Mouse (Mus musculus): ENCODE data around the gene Ism1. TPM values are rescaled to one million over a fixed set of nuclear protein-coding genes. Genes with fewer than 3 reads are reported as not detected.

Ism1 gene
- 0.88 and 1.0 TPM in 2 replicates for polyA plus RNA-seq (2015; fragmentation: Nextera tagmentation; extraction: Ambion mirVana)

DNA sequence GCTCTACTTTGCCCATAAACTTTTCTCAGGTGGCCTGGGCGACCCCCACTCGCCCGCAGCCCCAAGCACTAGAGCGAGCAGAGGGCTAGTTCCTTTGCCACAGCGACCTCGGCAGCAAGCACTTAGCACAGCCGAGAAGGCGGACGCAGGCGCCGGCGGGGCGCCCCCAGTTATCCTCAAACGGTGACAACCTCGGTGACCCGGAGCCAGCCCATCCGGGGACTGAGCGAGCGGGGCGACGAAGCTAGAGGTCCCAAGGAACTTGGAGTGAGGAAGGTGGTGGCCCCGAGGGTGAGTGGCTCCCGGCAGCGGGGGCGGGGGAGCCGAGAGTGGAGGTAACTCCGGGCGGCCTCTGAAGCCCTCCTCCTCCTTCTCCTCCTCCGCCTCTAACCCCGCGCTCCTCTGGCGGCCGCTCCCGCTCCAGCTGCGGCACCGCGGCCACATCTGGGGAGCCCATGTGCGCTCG is at the start of gene Ism1:
Ism1 (plus strand) TSS at position 370 of the 466 bp plus-strand sequence.
- under 1% methylated on average over 32 of the region's 39 CpGs for WGBS
- Histone ChIP-seq H3K9ac (replicated peaks) (peak within 1 kb of the TSS; percentile 82), H3K27ac (replicated peaks) (peak within 1 kb of the TSS; percentile 83), H3K36me3 (no peaks in the 10 kb centered on the region), H3K4me1 (peaks cover 23% of the 10 kb centered on the region), H3K4me2 (peak within 1 kb of the TSS; percentile 100), H3K9me3 (replicated peaks) (no peaks in the 10 kb centered on the region), H3K4me3 (replicated peaks) (peak within 1 kb of the TSS; percentile 70), H3K27me3 (replicated peaks) (peaks cover 15% of the 10 kb centered on the region; the same call in 1 of the 2 replicates)
- peak; percentile 81 for ATAC-seq (ENCODE audit: low FRiP score)

GRCm38 (mm10) chr2:139628731-139629130 is 49.2 kb upstream of the Ism1 start:
- WGBS = 88% methylated on average over 4 of the region's 4 CpGs
- Histone ChIP-seq H3K4me2 (no peak overlapping the region), H3K4me1 (no peaks in the 10 kb centered on the region), H3K27ac (replicated peaks) (no peak overlapping the region), H3K27me3 (replicated peaks) (no peaks in the 10 kb centered on the region), H3K9me3 (replicated peaks) (no peaks in the 10 kb centered on the region), H3K4me3 (replicated peaks) (no peak overlapping the region), H3K9ac (replicated peaks) (no peak overlapping the region), H3K36me3 (no peaks in the 10 kb centered on the region)
- ATAC-seq (ENCODE audit: low FRiP score) = no peak

DNA sequence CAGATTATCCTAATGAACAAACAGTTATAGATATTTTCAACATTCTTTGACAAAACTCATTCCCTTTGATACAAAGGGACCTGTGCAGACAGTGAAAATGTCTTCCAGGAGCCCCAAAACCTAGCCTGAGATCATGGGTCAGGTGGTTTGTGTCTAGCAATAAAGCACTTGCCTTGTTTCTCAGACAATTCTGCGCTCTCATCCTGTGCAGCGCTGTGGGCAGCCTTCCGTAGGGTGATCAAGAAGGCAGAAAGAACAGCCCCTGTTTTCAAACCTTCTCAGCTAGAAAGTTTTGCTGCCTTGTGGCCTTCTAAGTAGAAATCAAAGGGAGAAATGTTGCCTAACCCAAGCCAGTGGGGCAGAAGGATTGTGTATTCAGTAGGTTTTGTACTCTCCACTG is 48.3 kb upstream of the Ism1 start:
- Histone ChIP-seq H3K4me2 (no peak overlapping the region), H3K27me3 (replicated peaks) (no peaks in the 10 kb centered on the region), H3K27ac (replicated peaks) (no peak overlapping the region), H3K4me1 (no peaks in the 10 kb centered on the region), H3K9ac (replicated peaks) (no peak overlapping the region), H3K9me3 (replicated peaks) (no peaks in the 10 kb centered on the region), H3K36me3 (no peaks in the 10 kb centered on the region), H3K4me3 (replicated peaks) (no peak overlapping the region)
- 82% methylated on average over 3 of the region's 3 CpGs for WGBS
- ATAC-seq (ENCODE audit: low FRiP score) = no peak

DNA sequence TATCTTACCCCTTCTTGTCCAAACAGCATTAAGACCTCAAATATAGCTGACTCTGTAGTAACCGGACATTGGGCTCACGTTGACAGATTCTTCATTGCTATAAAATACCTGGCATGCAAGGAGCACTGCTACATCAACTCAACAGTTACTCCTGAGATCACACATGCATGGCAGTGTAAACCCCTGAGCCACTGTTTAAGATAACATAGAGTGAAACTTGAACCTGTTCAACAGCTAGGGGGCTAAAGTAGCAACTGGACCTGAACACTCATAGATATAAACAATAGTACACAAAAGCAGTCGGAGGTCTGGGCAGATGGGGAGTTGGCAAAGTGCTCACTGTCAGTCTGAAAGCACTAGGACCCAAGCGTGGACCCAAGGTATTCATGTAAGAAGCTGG is 43.5 kb upstream of the Ism1 start:
- no peak for ATAC-seq (ENCODE audit: low FRiP score)
- Histone ChIP-seq H3K27me3 (replicated peaks) (no peaks in the 10 kb centered on the region), H3K36me3 (no peaks in the 10 kb centered on the region), H3K9ac (replicated peaks) (no peak overlapping the region), H3K4me1 (no peaks in the 10 kb centered on the region), H3K4me2 (no peak overlapping the region), H3K9me3 (replicated peaks) (no peaks in the 10 kb centered on the region), H3K27ac (replicated peaks) (no peak overlapping the region), H3K4me3 (replicated peaks) (no peak overlapping the region)
- WGBS = 82% methylated on average over 4 of the region's 4 CpGs

GRCm38 (mm10) chr2:139637861-139638260 is 40.1 kb upstream of the Ism1 start:
- Histone ChIP-seq H3K9me3 (replicated peaks) (no peaks in the 10 kb centered on the region), H3K27me3 (replicated peaks) (no peaks in the 10 kb centered on the region), H3K27ac (replicated peaks) (no peak overlapping the region), H3K4me3 (replicated peaks) (no peak overlapping the region), H3K4me1 (no peaks in the 10 kb centered on the region), H3K36me3 (no peaks in the 10 kb centered on the region), H3K9ac (replicated peaks) (no peak overlapping the region), H3K4me2 (no peak overlapping the region)
- 46% methylated on average over 2 of the region's 2 CpGs for WGBS
- no peak for ATAC-seq (ENCODE audit: low FRiP score)

GRCm38 (mm10) chr2:139641757-139642385 is 36.1 kb upstream of the Ism1 start:
- H3K27ac ChIP-seq (replicated peaks) = no peak overlapping the region
- ATAC-seq (ENCODE audit: low FRiP score) = no peak
- H3K36me3 ChIP-seq = no peaks in the 10 kb centered on the region
- no peak overlapping the region for H3K9ac ChIP-seq (replicated peaks)
- WGBS = 69% methylated on average over 7 of the region's 7 CpGs
- H3K27me3 ChIP-seq (replicated peaks) = no peaks in the 10 kb centered on the region
- no peak overlapping the region for H3K4me2 ChIP-seq
- no peaks in the 10 kb centered on the region for H3K4me1 ChIP-seq
- H3K9me3 ChIP-seq (replicated peaks) = no peaks in the 10 kb centered on the region
- no peak overlapping the region for H3K4me3 ChIP-seq (replicated peaks)

DNA sequence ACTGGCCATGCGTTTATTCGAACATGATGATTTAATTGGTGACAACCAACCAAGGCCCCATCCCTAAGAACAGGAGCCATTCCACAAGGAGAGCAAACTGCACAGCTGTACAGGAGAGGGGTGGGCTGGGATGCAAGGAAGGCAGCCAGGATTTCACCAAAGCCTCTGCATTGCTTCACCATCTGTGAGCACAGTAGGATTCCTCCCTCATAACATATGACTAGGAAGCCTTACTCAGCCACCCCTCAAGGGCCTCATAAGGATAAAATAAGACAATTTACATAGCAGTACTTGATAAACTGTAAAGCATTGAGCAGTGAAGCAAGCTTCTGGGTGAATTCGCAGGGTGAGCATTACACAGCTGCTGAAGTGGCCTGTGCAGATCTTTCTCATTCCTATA is 28.5 kb upstream of the Ism1 start:
- Histone ChIP-seq H3K27ac (replicated peaks) (no peak overlapping the region; the same call in 1 of the 2 replicates), H3K36me3 (no peaks in the 10 kb centered on the region), H3K4me3 (replicated peaks) (no peak overlapping the region), H3K9me3 (replicated peaks) (no peaks in the 10 kb centered on the region), H3K9ac (replicated peaks) (no peak overlapping the region), H3K4me1 (0 out of 2 replicates have a peak, but pooled peaks cover 7% of the 10 kb centered on the region), H3K4me2 (no peak overlapping the region), H3K27me3 (replicated peaks) (no peaks in the 10 kb centered on the region)
- WGBS = 60% methylated on average over 3 of the region's 3 CpGs
- ATAC-seq (ENCODE audit: low FRiP score) = peak; percentile 88

- H3K9me3 ChIP-seq (replicated peaks) = no peaks in the 10 kb centered on the region
- H3K36me3 ChIP-seq = no peaks in the 10 kb centered on the region
- H3K9ac ChIP-seq (replicated peaks) = no peak overlapping the region
- H3K4me2 ChIP-seq = peak overlapping the region; percentile 17; the same call in 1 of the 2 replicates
- WGBS = 10% methylated on average over 4 of the region's 4 CpGs
- H3K27ac ChIP-seq (replicated peaks) = no peak overlapping the region
- ATAC-seq (ENCODE audit: low FRiP score) = peak; percentile 84
- H3K4me3 ChIP-seq (replicated peaks) = no peak overlapping the region
- H3K27me3 ChIP-seq (replicated peaks) = no peaks in the 10 kb centered on the region
- peaks cover 7% of the 10 kb centered on the region for H3K4me1 ChIP-seq
These were observed 21.2 kb upstream of the Ism1 start for GRCm38 (mm10) chr2:139656750-139657149.

- 92% methylated on average over 3 of the region's 3 CpGs for WGBS
- Histone ChIP-seq H3K9me3 (replicated peaks) (no peaks in the 10 kb centered on the region), H3K4me3 (replicated peaks) (no peak overlapping the region), H3K4me1 (peaks cover 9% of the 10 kb centered on the region), H3K27me3 (replicated peaks) (peaks cover 8% of the 10 kb centered on the region; the same call in 1 of the 2 replicates), H3K9ac (replicated peaks) (no peak overlapping the region), H3K4me2 (no peak overlapping the region), H3K27ac (replicated peaks) (no peak overlapping the region), H3K36me3 (no peaks in the 10 kb centered on the region)
- ATAC-seq (ENCODE audit: low FRiP score) = no peak
These were observed 6.1 kb upstream of the Ism1 start for GRCm38 (mm10) chr2:139671838-139672237.

DNA sequence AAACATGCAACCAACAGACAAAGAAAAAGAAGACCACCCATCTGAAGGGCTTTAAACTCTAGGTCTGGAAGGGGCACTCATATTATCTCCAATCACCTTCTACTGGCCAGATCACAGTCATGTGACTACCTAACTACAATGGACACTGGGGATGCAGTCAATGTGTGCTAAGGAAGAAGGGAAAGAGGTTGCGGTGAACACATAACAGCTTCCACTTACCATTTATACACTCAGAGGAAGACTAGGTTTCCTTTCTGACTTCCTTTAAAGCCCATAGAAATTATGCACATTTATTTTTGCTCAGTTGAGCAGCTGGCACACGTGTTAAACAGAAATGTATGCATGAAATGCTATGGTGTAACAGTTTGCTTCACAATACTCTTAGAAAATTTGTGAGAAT is 5.6 kb upstream of the Ism1 start:
- Histone ChIP-seq H3K27me3 (replicated peaks) (peaks cover 8% of the 10 kb centered on the region; the same call in 1 of the 2 replicates), H3K9me3 (replicated peaks) (no peaks in the 10 kb centered on the region), H3K27ac (replicated peaks) (no peak overlapping the region), H3K4me2 (no peak overlapping the region), H3K36me3 (no peaks in the 10 kb centered on the region), H3K4me1 (peaks cover 14% of the 10 kb centered on the region), H3K4me3 (replicated peaks) (no peak overlapping the region), H3K9ac (replicated peaks) (no peak overlapping the region)
- ATAC-seq (ENCODE audit: low FRiP score) = no peak
- WGBS = 65% methylated on average over 2 of the region's 2 CpGs

- Histone ChIP-seq H3K4me3 (replicated peaks) (peak overlapping the region; percentile 70), H3K9me3 (replicated peaks) (no peaks in the 10 kb centered on the region), H3K36me3 (no peaks in the 10 kb centered on the region), H3K27ac (replicated peaks) (peak overlapping the region; percentile 83), H3K4me2 (peak overlapping the region; percentile 100), H3K9ac (replicated peaks) (peak overlapping the region; percentile 82), H3K4me1 (peaks cover 23% of the 10 kb centered on the region), H3K27me3 (replicated peaks) (peaks cover 15% of the 10 kb centered on the region; the same call in 1 of the 2 replicates)
- ATAC-seq (ENCODE audit: low FRiP score) = peak; percentile 65
- under 1% methylated on average over 52 of the region's 52 CpGs for WGBS
These were observed 764 bp upstream of the Ism1 start for GRCm38 (mm10) chr2:139677065-139677762.

All from neural tube, embryonic 15.5 days (tissue).